In the genomic region with DNA sequence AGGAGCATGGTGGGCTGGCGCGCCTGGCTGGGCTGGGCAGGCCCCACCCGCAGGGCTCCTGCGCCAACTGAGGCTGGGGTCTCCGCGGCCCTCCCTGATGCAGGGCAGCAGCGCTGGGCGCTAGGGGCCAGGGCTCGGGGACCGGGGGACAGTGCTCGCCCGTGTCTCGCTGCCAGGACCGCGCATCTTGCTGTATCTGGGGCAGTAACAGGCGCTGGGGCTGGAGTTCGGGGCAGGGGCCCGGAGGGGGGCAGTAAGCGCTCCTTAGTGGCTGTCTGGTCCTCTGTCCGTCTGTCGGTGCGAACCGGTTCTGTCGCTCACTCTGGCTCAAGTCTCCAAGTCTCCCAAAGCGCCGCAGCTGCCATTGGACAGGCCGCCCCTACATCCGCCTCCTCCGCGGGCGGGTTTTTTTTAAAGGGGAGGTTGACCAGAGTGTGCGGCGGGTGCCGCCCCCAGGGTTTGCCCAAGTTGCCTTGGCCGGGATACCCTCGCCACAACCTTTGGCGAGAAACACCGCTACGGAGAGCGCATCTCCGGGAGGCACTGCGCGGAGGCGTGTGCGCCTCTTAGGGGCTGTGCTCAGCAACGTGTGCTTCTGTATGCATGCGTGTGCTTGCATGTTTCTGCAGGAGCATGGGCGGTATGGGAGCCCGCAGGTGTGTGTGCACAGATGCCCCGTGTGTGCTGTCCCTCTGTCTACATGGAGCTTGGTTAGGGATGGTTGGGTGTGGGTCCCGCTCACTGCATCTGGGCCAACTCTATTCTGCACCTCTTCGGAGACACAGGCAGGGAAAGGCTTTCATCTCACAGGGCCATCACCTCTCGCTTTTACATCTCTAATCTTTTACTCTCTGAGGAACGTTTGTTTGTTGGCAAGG, we compare ENCODE assay signal across 12 mouse cellular contexts. TPM values are rescaled to one million over a fixed set of nuclear protein-coding genes. Genes with fewer than 3 reads are reported as not detected.
DNase-seq lines count a peak whose midpoint lies in the region; ATAC-seq lines count a peak whose summit lies in the region.
"Had no signal": no experiment of that assay in that cellular context is flagged by ENCODE, and none has a peak within 500 bp of the region (broad histone marks: within the 10 kb centered on the region; RNA-seq: fewer than 3 reads in every experiment).

No protein-coding gene starts in this region.

- no peak overlapping the region for H3K27ac ChIP-seq in intestine, embryonic 14.5 days (ENCODE audit: low read depth)
- H3K27ac ChIP-seq in intestine, embryonic 16.5 days (ENCODE audit: low read length): no peak overlapping the region
- H3K27ac ChIP-seq in forebrain, embryonic 14.5 days (ENCODE audit: low read depth, low read length): peak overlapping the region; percentile 72
- H3K27ac ChIP-seq in midbrain, embryonic 14.5 days (replicated peaks; ENCODE audit: low read depth, low read length): peak overlapping the region; percentile 57

- no peak overlapping the region for H3K9ac ChIP-seq in intestine, embryonic 14.5 days (ENCODE audit: low read length)
- no peak overlapping the region for H3K9ac ChIP-seq in intestine, embryonic 16.5 days (ENCODE audit: low read depth, low read length)
- peak overlapping the region; percentile 76 for H3K9ac ChIP-seq in forebrain, embryonic 14.5 days (ENCODE audit: low read length)
- H3K9ac ChIP-seq in midbrain, embryonic 14.5 days (replicated peaks; ENCODE audit: low read length): peak overlapping the region; percentile 47

- peaks cover 94% of the 10 kb centered on the region for H3K27me3 ChIP-seq in intestine, embryonic 14.5 days (replicated peaks; ENCODE audit: control insufficient read depth, insufficient read depth, low read length)
- peaks cover 93% of the 10 kb centered on the region for H3K27me3 ChIP-seq in intestine, embryonic 16.5 days (replicated peaks; ENCODE audit: control insufficient read depth, insufficient read depth, low read length)
- peaks cover 29% of the 10 kb centered on the region for H3K27me3 ChIP-seq in forebrain, embryonic 14.5 days (replicated peaks; ENCODE audit: control insufficient read depth, insufficient read depth, low read length)
- H3K27me3 ChIP-seq in midbrain, embryonic 14.5 days (ENCODE audit: control insufficient read depth, insufficient read depth, low read length): peaks cover 72% of the 10 kb centered on the region

- H3K4me1 ChIP-seq in intestine, embryonic 14.5 days (replicated peaks; ENCODE audit: control insufficient read depth, insufficient read depth, low read length): peaks cover 5% of the 10 kb centered on the region; the same call in 1 of the 2 replicates
- peaks cover 27% of the 10 kb centered on the region for H3K4me1 ChIP-seq in intestine, embryonic 16.5 days (ENCODE audit: control insufficient read depth, insufficient read depth, low read length)
- peaks cover 26% of the 10 kb centered on the region for H3K4me1 ChIP-seq in forebrain, embryonic 14.5 days (ENCODE audit: control insufficient read depth, insufficient read depth, low read length)
- peaks cover 35% of the 10 kb centered on the region for H3K4me1 ChIP-seq in midbrain, embryonic 14.5 days (ENCODE audit: control insufficient read depth, insufficient read depth, low read length)

- 2% methylated on average over 45 of the region's 54 CpGs for WGBS in intestine, embryonic 14.5 days
- 1% methylated on average over 54 of the region's 54 CpGs for WGBS in intestine, embryonic 16.5 days
- under 1% methylated on average over 53 of the region's 54 CpGs for WGBS in forebrain, embryonic 14.5 days
- WGBS in midbrain, embryonic 14.5 days: 1% methylated on average over 54 of the region's 54 CpGs

- DNase-seq in intestine, embryonic 14.5 days (ENCODE audit: low spot score): no peak
- DNase-seq in R1 (ENCODE audit: low read depth, low spot score): peak; percentile 45
- peak; percentile 67 for DNase-seq in forebrain, embryonic 14.5 days (ENCODE audit: low spot score)
- DNase-seq in midbrain, embryonic 14.5 days: peak; percentile 71
- no peak for DNase-seq in adrenal gland, adult 18-20 months (ENCODE audit: low spot score in 2 of 2)
- DNase-seq in cerebellum, postnatal 10 days: no peak
- DNase-seq in urinary bladder, postnatal 10 days (ENCODE audit: low spot score): no peak
- DNase-seq: cerebellum, adult 9-10 months; kidney, adult 2 months had no signal

- no peaks in the 10 kb centered on the region for H3K9me3 ChIP-seq in intestine, embryonic 14.5 days (ENCODE audit: control insufficient read depth, low read length)
- no peaks in the 10 kb centered on the region for H3K9me3 ChIP-seq in intestine, embryonic 16.5 days (ENCODE audit: control insufficient read depth, low read length)
- no peaks in the 10 kb centered on the region for H3K9me3 ChIP-seq in forebrain, embryonic 14.5 days (replicated peaks; ENCODE audit: control insufficient read depth, low read length)
- no peaks in the 10 kb centered on the region for H3K9me3 ChIP-seq in midbrain, embryonic 14.5 days (ENCODE audit: control insufficient read depth, low read length)

- no peaks in the 10 kb centered on the region for H3K36me3 ChIP-seq in intestine, embryonic 14.5 days (ENCODE audit: control insufficient read depth, insufficient read depth, low read length)
- no peaks in the 10 kb centered on the region for H3K36me3 ChIP-seq in intestine, embryonic 16.5 days (ENCODE audit: control insufficient read depth, insufficient read depth, low read length)
- H3K36me3 ChIP-seq in forebrain, embryonic 14.5 days (ENCODE audit: control insufficient read depth, insufficient read depth, low read length): no peaks in the 10 kb centered on the region
- no peaks in the 10 kb centered on the region for H3K36me3 ChIP-seq in midbrain, embryonic 14.5 days (ENCODE audit: control insufficient read depth, insufficient read depth, low read length)

- ATAC-seq in intestine, embryonic 14.5 days (replicated peaks; ENCODE audit: low FRiP score, low TSS enrichment, low read depth): no peak
- ATAC-seq in intestine, embryonic 16.5 days: no peak
- peak; percentile 35; the same call in 1 of the 2 replicates for ATAC-seq in forebrain, embryonic 14.5 days
- no peak for ATAC-seq in midbrain, embryonic 14.5 days (ENCODE audit: low FRiP score, low TSS enrichment)

- H3K4me3 ChIP-seq in intestine, embryonic 14.5 days (ENCODE audit: low read depth, low read length): peak overlapping the region; percentile 24
- no peak overlapping the region for H3K4me3 ChIP-seq in intestine, embryonic 16.5 days (ENCODE audit: low read length)
- peak overlapping the region; percentile 69 for H3K4me3 ChIP-seq in forebrain, embryonic 14.5 days (ENCODE audit: low read depth, low read length)
- H3K4me3 ChIP-seq in midbrain, embryonic 14.5 days (replicated peaks; ENCODE audit: low read depth, low read length): peak overlapping the region; percentile 58

- peak overlapping the region; percentile 26; the same call in 1 of the 2 replicates for H3K4me2 ChIP-seq in intestine, embryonic 14.5 days (ENCODE audit: low read length)
- H3K4me2 ChIP-seq in intestine, embryonic 16.5 days (ENCODE audit: low read depth, low read length): no peak overlapping the region
- peak overlapping the region; percentile 96 for H3K4me2 ChIP-seq in forebrain, embryonic 14.5 days (ENCODE audit: low read length)
- H3K4me2 ChIP-seq in midbrain, embryonic 14.5 days (ENCODE audit: low read length): peak overlapping the region; percentile 98

RNA-seq across cellular contexts. Expression of a gene that starts 4.5 kb away (rescaled TPM):
- 0.42 and 2.2 TPM in 2 replicates for polyA plus RNA-seq in intestine, embryonic 14.5 days (2014; fragmentation: Nextera tagmentation; extraction: Ambion mirVana)
- 0.66 and 0.71 TPM in 2 replicates for polyA plus RNA-seq in intestine, embryonic 16.5 days (2015; fragmentation: Nextera tagmentation; extraction: Ambion mirVana)
- polyA plus RNA-seq in forebrain, embryonic 14.5 days (2014; fragmentation: Nextera tagmentation; extraction: Ambion mirVana): 73.4 and 84.7 TPM in 2 replicates
- 38.0 and 43.1 TPM in 2 replicates for polyA plus RNA-seq in midbrain, embryonic 14.5 days (2014; fragmentation: Nextera tagmentation; extraction: Ambion mirVana)
- under 1 TPM; 0.48 to 0.50 TPM for total RNA-seq in adrenal gland, adult 18-20 months (2021)
- total RNA-seq: CH12.LX; megakaryocyte-erythroid progenitor cell, adult 5-6 weeks had no signal

Comparison
In these comparisons a context has a peak if more than half of its experiments do, and no peak if none do; other contexts are left out.
1. DNase-seq: peak in R1 (single experiment), forebrain, embryonic 14.5 days (single experiment) and midbrain, embryonic 14.5 days (single experiment); none in intestine, embryonic 14.5 days (single experiment), adrenal gland, adult 18-20 months (0 of 2), cerebellum, postnatal 10 days (0 of 2) and urinary bladder, postnatal 10 days (single experiment).
2. H3K27ac ChIP-seq: peak in forebrain, embryonic 14.5 days (single experiment) and midbrain, embryonic 14.5 days (single experiment); none in intestine, embryonic 14.5 days (single experiment) and intestine, embryonic 16.5 days (single experiment).
3. H3K9ac ChIP-seq: peak in forebrain, embryonic 14.5 days (single experiment) and midbrain, embryonic 14.5 days (single experiment); none in intestine, embryonic 14.5 days (single experiment) and intestine, embryonic 16.5 days (single experiment).
4. RNA of a gene that starts 4.5 kb away (polyA plus RNA-seq): 73.4 to 84.7 TPM in forebrain, embryonic 14.5 days and 38.0 to 43.1 TPM in midbrain, embryonic 14.5 days; 0.42 to 2.2 TPM in intestine, embryonic 14.5 days and 0.66 to 0.71 TPM in intestine, embryonic 16.5 days; every median in the first group is over 10 times any median in the second.